Mouse (Mus musculus) hindbrain, embryonic 12.5 days (tissue): ENCODE measurements at regions not wholly inside any gene's neighbourhood (a gene's known extent, or its start where the extent isn't known, plus 50 kb on each side); places are given as distances from the start of the nearest gene placed in this dataset.

Experiments used
- ATAC-seq: fragments of 200-750 bp; cut with Nextera tagmentation; 2 replicates; pipeline ENCODE4 v1.8.0; 2017; ENCODE audit warnings: moderate TSS enrichment; ENCODE audit not compliant: low FRiP score
- H3K27ac ChIP-seq: fragments of 300-500 bp; sonication (generic); 2 replicates; pipeline ENCODE4 v1.5.1; 2016; ENCODE audit warnings: mild to moderate bottlenecking
- H3K27me3 ChIP-seq: fragments of 300-500 bp; sonication (generic); 2 replicates; pipeline ENCODE4 v1.6.1; 2016; ENCODE audit warnings: mild to moderate bottlenecking
- H3K36me3 ChIP-seq: fragments of 300-500 bp; sonication (generic); 2 replicates; pipeline ENCODE4 v1.6.1; 2016; ENCODE audit warnings: mild to moderate bottlenecking
- H3K4me1 ChIP-seq: fragments of 300-500 bp; sonication (generic); 2 replicates; pipeline ENCODE4 v1.6.1; 2016
- H3K4me2 ChIP-seq: fragments of 300-500 bp; sonication (generic); replicated peaks from 2 replicates; pipeline ENCODE4 v1.6.1; 2016; ENCODE audit warnings: mild to moderate bottlenecking
- H3K4me3 ChIP-seq: fragments of 300-500 bp; sonication (generic); 2 replicates; pipeline ENCODE4 v1.5.1; 2016; ENCODE audit warnings: mild to moderate bottlenecking
- H3K9ac ChIP-seq: fragments of 300-500 bp; sonication (generic); 2 replicates; pipeline ENCODE4 v1.6.1; 2016; ENCODE audit warnings: mild to moderate bottlenecking, moderate library complexity
- H3K9me3 ChIP-seq: fragments of 300-500 bp; sonication (generic); replicated peaks from 2 replicates; pipeline ENCODE4 v1.6.1; 2016; ENCODE audit warnings: mild to moderate bottlenecking
- WGBS: fragments of 180-500 bp; shearing (Covaris S2); methylation state at CpG from one replicate; pipeline ENCODE4 v1.1.7; 2016; 5-methylcytosine and 5-hydroxymethylcytosine counted together

DNA sequence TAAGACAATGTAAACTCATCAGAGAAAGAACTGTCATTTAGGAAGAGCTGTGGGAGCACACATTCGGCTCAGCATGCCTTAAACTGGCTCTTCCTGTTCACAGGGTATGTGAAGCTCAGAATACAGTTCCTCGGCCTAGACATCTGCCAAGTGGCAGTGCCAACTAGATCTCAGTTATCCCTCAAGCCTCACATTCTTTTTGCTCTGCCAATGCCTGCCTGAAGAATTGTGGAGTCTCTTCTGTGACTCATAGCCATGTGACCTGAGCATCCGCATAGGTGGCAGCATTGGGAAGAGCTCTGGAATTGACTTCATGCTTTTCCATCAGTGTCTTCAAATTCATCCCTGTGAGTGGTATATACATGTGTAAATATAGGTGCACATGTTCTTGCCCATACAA lies 59.7 kb downstream of the Prlhr start:
- Histone ChIP-seq H3K36me3 (no peaks in the 10 kb centered on the region), H3K27ac (no peak overlapping the region), H3K27me3 (no peaks in the 10 kb centered on the region), H3K4me1 (no peaks in the 10 kb centered on the region), H3K9me3 (no peaks in the 10 kb centered on the region), H3K4me2 (no peak overlapping the region), H3K9ac (no peak overlapping the region), H3K4me3 (no peak overlapping the region)
- ATAC-seq: no peak
- 90% methylated on average over 3 of the region's 3 CpGs for WGBS

DNA sequence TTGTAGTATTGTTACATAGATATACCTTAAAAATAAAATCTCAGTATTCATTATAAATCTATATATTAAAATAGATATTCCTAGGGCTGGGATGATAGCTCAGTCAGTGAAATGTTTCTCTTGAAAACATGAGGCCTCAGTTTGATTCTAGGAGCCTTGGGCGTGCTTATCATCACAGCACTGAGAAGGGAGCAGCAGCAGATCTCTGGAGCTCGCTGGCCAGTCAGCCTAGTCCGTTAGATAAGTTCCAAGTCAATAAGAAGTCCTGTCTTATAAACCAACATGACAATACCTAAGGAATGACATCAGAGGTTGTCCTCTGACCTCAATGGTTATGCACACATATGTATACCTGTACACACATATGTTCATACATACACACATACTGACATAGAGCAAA lies 68.7 kb downstream of the Prlhr start:
- Histone ChIP-seq H3K9me3 (no peaks in the 10 kb centered on the region), H3K4me1 (no peaks in the 10 kb centered on the region), H3K27ac (no peak overlapping the region), H3K4me3 (no peak overlapping the region), H3K4me2 (no peak overlapping the region), H3K27me3 (no peaks in the 10 kb centered on the region), H3K36me3 (no peaks in the 10 kb centered on the region), H3K9ac (no peak overlapping the region)
- WGBS: 81% methylated on average over 3 of the region's 3 CpGs
- no peak for ATAC-seq

GRCm38 (mm10) chr19:60397666-60398065 lies 70.4 kb downstream of the Prlhr start:
- Histone ChIP-seq H3K4me1 (no peaks in the 10 kb centered on the region), H3K4me3 (no peak overlapping the region), H3K27me3 (no peaks in the 10 kb centered on the region), H3K27ac (no peak overlapping the region), H3K36me3 (no peaks in the 10 kb centered on the region), H3K9ac (no peak overlapping the region), H3K4me2 (no peak overlapping the region), H3K9me3 (no peaks in the 10 kb centered on the region)
- WGBS: 82% methylated on average over 1 of the region's 1 CpGs
- no peak for ATAC-seq

- no peaks in the 10 kb centered on the region for H3K36me3 ChIP-seq
- H3K9ac ChIP-seq: no peak overlapping the region
- H3K4me1 ChIP-seq: no peaks in the 10 kb centered on the region
- H3K4me2 ChIP-seq: no peak overlapping the region
- 85% methylated on average over 5 of the region's 5 CpGs for WGBS
- no peak overlapping the region for H3K27ac ChIP-seq
- H3K4me3 ChIP-seq: no peak overlapping the region
- no peaks in the 10 kb centered on the region for H3K9me3 ChIP-seq
- H3K27me3 ChIP-seq: no peaks in the 10 kb centered on the region
- no peak for ATAC-seq
These were observed 71.5 kb downstream of the Prlhr start for GRCm38 (mm10) chr19:60396604-60397003.

DNA sequence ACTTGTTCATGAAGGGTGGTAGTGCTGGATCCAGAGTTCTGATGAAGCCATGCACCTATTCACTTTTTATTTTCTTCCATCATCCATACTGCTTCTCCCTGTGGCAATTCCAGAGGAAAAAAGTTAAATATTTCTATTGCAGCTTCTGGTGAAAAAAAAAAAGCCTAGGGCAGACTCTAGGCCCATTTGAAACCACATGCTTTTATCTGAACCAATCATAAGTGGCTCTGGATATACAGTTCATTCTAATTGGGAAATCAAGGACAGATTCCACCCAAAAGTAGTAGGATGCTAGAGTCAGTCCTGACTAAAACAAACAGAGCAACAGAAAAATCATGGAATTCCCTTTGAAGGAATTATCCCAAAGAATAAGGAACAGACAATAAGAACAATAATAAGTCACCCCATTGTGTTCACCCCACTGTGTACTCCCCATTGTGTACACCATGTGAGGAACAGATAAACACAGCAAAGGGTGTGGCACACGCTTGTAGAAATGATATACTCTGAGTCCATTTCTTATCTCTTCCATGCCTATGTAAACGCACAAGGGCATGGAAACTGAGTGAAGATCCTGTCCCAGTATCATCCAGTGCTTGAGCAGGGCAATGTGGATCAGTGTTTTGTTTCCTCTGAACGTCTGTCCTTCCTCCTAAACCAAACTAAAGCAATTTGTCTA lies 81.4 kb downstream of the Prlhr start:
- H3K27ac ChIP-seq: no peak overlapping the region
- WGBS: 78% methylated on average over 3 of the region's 3 CpGs
- H3K4me3 ChIP-seq: no peak overlapping the region
- no peaks in the 10 kb centered on the region for H3K36me3 ChIP-seq
- H3K9me3 ChIP-seq: no peaks in the 10 kb centered on the region
- H3K9ac ChIP-seq: no peak overlapping the region
- H3K4me2 ChIP-seq: no peak overlapping the region
- no peaks in the 10 kb centered on the region for H3K4me1 ChIP-seq
- no peak for ATAC-seq
- H3K27me3 ChIP-seq: no peaks in the 10 kb centered on the region

DNA sequence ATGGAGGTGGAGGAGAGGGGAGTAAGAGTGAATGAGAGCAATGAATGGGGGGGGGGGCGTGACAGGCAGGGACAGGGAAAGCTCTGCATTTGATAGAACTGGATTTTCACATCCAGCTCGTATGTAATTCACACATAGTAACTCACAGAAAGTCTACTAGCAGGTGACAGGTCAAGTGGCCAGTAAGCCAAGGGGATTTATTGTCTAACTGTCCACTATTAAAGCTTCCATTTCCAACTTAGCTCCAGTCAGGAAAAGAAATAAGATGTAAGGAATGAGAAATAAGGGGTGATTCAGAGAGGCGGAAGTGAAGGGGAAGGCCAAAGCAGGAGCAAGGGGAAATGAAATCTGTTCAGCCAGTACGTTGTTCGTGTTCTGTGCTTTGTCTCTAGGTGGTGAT lies 83.4 kb downstream of the Prlhr start:
- no peak for ATAC-seq
- no peak overlapping the region for H3K4me2 ChIP-seq
- H3K27ac ChIP-seq: no peak overlapping the region
- WGBS: 75% methylated on average over 5 of the region's 5 CpGs
- no peak overlapping the region for H3K9ac ChIP-seq
- H3K27me3 ChIP-seq: no peaks in the 10 kb centered on the region
- no peaks in the 10 kb centered on the region for H3K9me3 ChIP-seq
- no peak overlapping the region for H3K4me3 ChIP-seq
- no peaks in the 10 kb centered on the region for H3K36me3 ChIP-seq
- H3K4me1 ChIP-seq: no peaks in the 10 kb centered on the region

DNA sequence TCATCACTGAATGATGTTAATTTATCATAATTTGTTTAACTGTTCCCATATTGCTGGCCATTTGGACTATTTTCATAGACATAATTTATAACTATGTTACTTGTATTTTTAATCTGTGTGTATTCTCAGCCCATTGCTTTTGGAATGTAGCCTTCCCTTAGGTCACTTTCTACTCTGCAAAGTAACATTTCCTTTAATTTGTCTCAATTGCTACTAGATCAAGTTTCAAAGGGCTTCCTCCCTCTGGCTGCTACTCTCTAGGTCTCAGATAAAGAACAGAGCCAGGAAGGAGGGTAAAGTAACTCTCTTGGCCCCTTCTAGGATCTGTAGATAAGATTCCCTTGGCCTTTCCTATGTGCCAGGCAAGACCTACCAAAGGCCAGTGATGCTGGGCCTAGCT lies 85.4 kb downstream of the Prlhr start:
- no peak overlapping the region for H3K4me3 ChIP-seq
- ATAC-seq: no peak
- no peak overlapping the region for H3K27ac ChIP-seq
- no peaks in the 10 kb centered on the region for H3K4me1 ChIP-seq
- no peaks in the 10 kb centered on the region for H3K9me3 ChIP-seq
- no peak overlapping the region for H3K9ac ChIP-seq
- H3K4me2 ChIP-seq: no peak overlapping the region
- no peaks in the 10 kb centered on the region for H3K27me3 ChIP-seq
- no peaks in the 10 kb centered on the region for H3K36me3 ChIP-seq

DNA sequence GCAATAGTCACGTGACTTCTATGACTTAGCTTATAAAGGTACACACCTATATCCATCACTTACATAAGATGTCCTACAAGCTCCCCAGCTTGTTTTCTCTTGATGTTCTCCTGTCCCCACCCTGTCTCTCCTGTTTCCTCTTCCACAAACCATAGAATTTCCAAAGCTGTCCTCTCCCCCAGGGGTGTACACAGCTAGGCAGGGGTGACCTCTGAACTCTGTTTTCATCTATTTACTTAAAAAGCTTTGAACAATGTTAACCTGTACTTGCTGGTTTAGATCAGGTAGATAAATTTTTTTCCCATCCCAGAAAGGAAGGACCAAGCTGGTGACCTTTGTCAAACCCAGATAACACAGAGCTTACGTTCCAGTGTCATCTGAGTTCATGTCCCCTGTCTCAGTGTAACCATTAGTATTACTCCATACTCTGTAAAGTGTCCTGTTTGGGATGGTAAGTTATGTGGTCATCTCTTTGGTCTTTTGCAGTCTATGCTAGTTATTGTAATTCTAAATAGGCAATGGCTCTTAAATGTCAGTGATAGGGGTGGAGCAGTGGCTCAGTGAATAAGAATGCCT lies 89.0 kb downstream of the Prlhr start:
- Histone ChIP-seq H3K4me2 (no peak overlapping the region), H3K27ac (no peak overlapping the region), H3K9me3 (no peaks in the 10 kb centered on the region), H3K4me1 (no peaks in the 10 kb centered on the region), H3K36me3 (no peaks in the 10 kb centered on the region), H3K9ac (no peak overlapping the region), H3K4me3 (no peak overlapping the region), H3K27me3 (no peaks in the 10 kb centered on the region)
- WGBS: 90% methylated on average over 2 of the region's 2 CpGs
- no peak for ATAC-seq

DNA sequence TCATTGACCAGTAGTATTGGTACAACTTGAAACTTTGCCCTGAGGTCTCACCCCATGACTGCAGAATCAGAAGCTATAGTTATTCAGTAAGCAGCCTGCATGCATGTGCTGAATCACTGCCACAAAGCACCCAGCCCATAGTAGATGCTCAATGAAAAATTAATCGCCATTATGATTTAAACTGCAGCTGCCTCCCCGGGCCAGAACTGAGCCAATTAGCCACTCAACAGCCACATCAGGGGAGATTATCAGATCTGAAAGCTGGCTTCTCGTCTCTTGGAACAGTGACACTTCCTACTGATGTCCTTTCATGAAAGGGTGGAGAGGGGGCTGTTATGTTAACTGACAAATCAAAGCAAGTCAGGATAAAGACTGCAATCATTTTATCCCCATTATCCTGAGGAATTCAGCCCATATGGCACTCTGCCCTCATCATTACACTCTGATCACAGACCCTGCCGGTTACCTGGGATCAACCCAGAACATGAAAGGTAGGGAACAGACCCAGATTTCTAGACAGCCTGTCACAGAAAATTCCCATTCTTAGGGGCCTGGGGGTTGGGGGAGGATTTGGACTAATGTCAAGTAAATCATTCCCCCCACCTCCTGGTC lies 104.0 kb downstream of the Prlhr start:
- H3K27me3 ChIP-seq: no peaks in the 10 kb centered on the region
- no peak overlapping the region for H3K9ac ChIP-seq
- H3K27ac ChIP-seq: no peak overlapping the region
- WGBS: 67% methylated on average over 4 of the region's 4 CpGs
- no peak overlapping the region for H3K4me2 ChIP-seq
- no peaks in the 10 kb centered on the region for H3K36me3 ChIP-seq
- ATAC-seq: no peak
- no peaks in the 10 kb centered on the region for H3K9me3 ChIP-seq
- peaks cover 4% of the 10 kb centered on the region; the same call in 1 of the 2 replicates for H3K4me1 ChIP-seq
- no peak overlapping the region for H3K4me3 ChIP-seq

DNA sequence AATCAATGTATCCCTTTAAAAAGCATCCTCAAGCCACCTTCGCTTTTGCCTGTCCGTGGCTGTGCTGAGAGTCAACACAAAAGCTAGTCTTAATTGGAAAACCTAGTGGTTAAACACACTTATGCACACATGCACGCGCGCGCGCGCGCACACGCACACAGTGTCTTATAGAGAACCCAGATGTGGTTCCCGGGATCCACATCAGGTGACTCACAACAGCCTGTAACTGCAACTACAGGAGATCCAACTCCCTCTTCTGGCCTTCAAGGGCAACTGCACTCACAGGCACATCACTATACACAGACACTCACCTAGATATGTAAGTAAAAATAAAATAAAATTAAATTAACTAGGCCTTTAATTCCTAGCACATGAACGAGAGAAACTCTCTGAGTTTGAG lies 118.4 kb upstream of the Fam204a start:
- Histone ChIP-seq H3K9ac (no peak overlapping the region), H3K36me3 (no peaks in the 10 kb centered on the region), H3K9me3 (no peaks in the 10 kb centered on the region), H3K27ac (no peak overlapping the region), H3K4me2 (no peak overlapping the region), H3K4me1 (no peaks in the 10 kb centered on the region), H3K27me3 (no peaks in the 10 kb centered on the region), H3K4me3 (no peak overlapping the region)
- 94% methylated on average over 12 of the region's 12 CpGs for WGBS
- no peak for ATAC-seq

GRCm38 (mm10) chr19:60341485-60341884 lies 115.0 kb upstream of the Fam204a start:
- Histone ChIP-seq H3K9ac (no peak overlapping the region), H3K27ac (no peak overlapping the region), H3K36me3 (no peaks in the 10 kb centered on the region), H3K4me1 (no peaks in the 10 kb centered on the region), H3K4me3 (no peak overlapping the region), H3K9me3 (no peaks in the 10 kb centered on the region), H3K4me2 (no peak overlapping the region), H3K27me3 (no peaks in the 10 kb centered on the region)
- no peak for ATAC-seq
- WGBS: 11% methylated on average over 3 of the region's 3 CpGs

GRCm38 (mm10) chr19:60340234-60340633 lies 113.7 kb upstream of the Fam204a start:
- no peaks in the 10 kb centered on the region for H3K36me3 ChIP-seq
- ATAC-seq: no peak
- 90% methylated on average over 6 of the region's 6 CpGs for WGBS
- H3K27me3 ChIP-seq: no peaks in the 10 kb centered on the region
- no peak overlapping the region for H3K4me3 ChIP-seq
- H3K4me2 ChIP-seq: no peak overlapping the region
- H3K4me1 ChIP-seq: no peaks in the 10 kb centered on the region
- no peak overlapping the region for H3K9ac ChIP-seq
- H3K9me3 ChIP-seq: no peaks in the 10 kb centered on the region
- no peak overlapping the region for H3K27ac ChIP-seq

GRCm38 (mm10) chr19:60334521-60334920 lies 108.0 kb upstream of the Fam204a start:
- H3K27me3 ChIP-seq: no peaks in the 10 kb centered on the region
- no peak for ATAC-seq
- H3K4me3 ChIP-seq: no peak overlapping the region
- H3K4me1 ChIP-seq: no peaks in the 10 kb centered on the region
- H3K9ac ChIP-seq: no peak overlapping the region
- no peaks in the 10 kb centered on the region for H3K36me3 ChIP-seq
- WGBS: 70% methylated on average over 7 of the region's 7 CpGs
- no peak overlapping the region for H3K27ac ChIP-seq
- no peak overlapping the region for H3K4me2 ChIP-seq
- H3K9me3 ChIP-seq: no peaks in the 10 kb centered on the region
